Mouse (Mus musculus): ENCODE results near the gene Ankrd11.

Gene Ankrd11

GRCm38 (mm10) chr8:123005805-123006204 is 36.3 kb downstream of the Ankrd11 start:
- no peak for ATAC-seq (ENCODE audit: low TSS enrichment)

- ATAC-seq (ENCODE audit: low TSS enrichment) = no peak
Measured at GRCm38 (mm10) chr8:123005328-123005727, 36.7 kb downstream of the Ankrd11 start.

GRCm38 (mm10) chr8:123004033-123004922 is 37.8 kb downstream of the Ankrd11 start:
- peak; percentile 69; the same call in 1 of the 2 replicates for ATAC-seq (ENCODE audit: low TSS enrichment)

- ATAC-seq (ENCODE audit: low TSS enrichment) = no peak
Measured at GRCm38 (mm10) chr8:123000311-123000710, 41.8 kb downstream of the Ankrd11 start.

GRCm38 (mm10) chr8:122997963-122998362 is 44.1 kb downstream of the Ankrd11 start:
- ATAC-seq (ENCODE audit: low TSS enrichment) = no peak

GRCm38 (mm10) chr8:122993740-122994139 is 48.3 kb downstream of the Ankrd11 start:
- ATAC-seq (ENCODE audit: low TSS enrichment) = no peak

GRCm38 (mm10) chr8:122993031-122993430 is 49.0 kb downstream of the Ankrd11 start:
- ATAC-seq (ENCODE audit: low TSS enrichment) = no peak

- no peak for ATAC-seq (ENCODE audit: low TSS enrichment)
Measured at GRCm38 (mm10) chr8:122992296-122992695, 49.8 kb downstream of the Ankrd11 start.

- ATAC-seq (ENCODE audit: low TSS enrichment) = no peak
Measured at GRCm38 (mm10) chr8:122991368-122991767, 50.7 kb downstream of the Ankrd11 start.

GRCm38 (mm10) chr8:122989976-122990375 is 52.1 kb downstream of the Ankrd11 start:
- ATAC-seq (ENCODE audit: low TSS enrichment) = no peak

GRCm38 (mm10) chr8:122988955-122989354 is 53.1 kb downstream of the Ankrd11 start:
- ATAC-seq (ENCODE audit: low TSS enrichment) = no peak

GRCm38 (mm10) chr8:122987255-122987654 is 54.8 kb downstream of the Ankrd11 start:
- no peak for ATAC-seq (ENCODE audit: low TSS enrichment)

- no peak for ATAC-seq (ENCODE audit: low TSS enrichment)
Measured at GRCm38 (mm10) chr8:122986501-122987184, 55.4 kb downstream of the Ankrd11 start.

GRCm38 (mm10) chr8:122984175-122984574 is 57.9 kb downstream of the Ankrd11 start:
- ATAC-seq (ENCODE audit: low TSS enrichment) = no peak

- no peak for ATAC-seq (ENCODE audit: low TSS enrichment)
Measured at GRCm38 (mm10) chr8:122983178-122983942, 58.7 kb downstream of the Ankrd11 start.

GRCm38 (mm10) chr8:122981646-122982045 is 60.4 kb downstream of the Ankrd11 start:
- ATAC-seq (ENCODE audit: low TSS enrichment) = no peak

GRCm38 (mm10) chr8:122979865-122980509 is 62.1 kb downstream of the Ankrd11 start:
- ATAC-seq (ENCODE audit: low TSS enrichment) = 0 out of 2 replicates have a peak, but pooled peaks have one; percentile 16

GRCm38 (mm10) chr8:122979424-122979823 is 62.7 kb downstream of the Ankrd11 start:
- ATAC-seq (ENCODE audit: low TSS enrichment) = no peak

- ATAC-seq (ENCODE audit: low TSS enrichment) = no peak
Measured at GRCm38 (mm10) chr8:122976046-122976445, 66.0 kb downstream of the Ankrd11 start.

- ATAC-seq (ENCODE audit: low TSS enrichment) = no peak
Measured at GRCm38 (mm10) chr8:122969964-122970620, 72.0 kb downstream of the Ankrd11 start.

GRCm38 (mm10) chr8:122968145-122968544 is 73.9 kb downstream of the Ankrd11 start:
- no peak for ATAC-seq (ENCODE audit: low TSS enrichment)

All from frontal cortex, adult (tissue).